Mouse (Mus musculus) heart, postnatal 0 days (tissue): ENCODE results near the gene Olfr1467.

Source experiments
- CTCF ChIP-seq: IDR thresholded peaks from 2 replicates; pipeline ENCODE4 v1.5.1; 2016; ENCODE audit warnings: antibody characterized with exemption, control low read depth, low read depth
- EP300 ChIP-seq: IDR thresholded peaks from 2 replicates; pipeline ENCODE4 v1.6.1; 2016; ENCODE audit warnings: antibody characterized with exemption, low read depth

DNA sequence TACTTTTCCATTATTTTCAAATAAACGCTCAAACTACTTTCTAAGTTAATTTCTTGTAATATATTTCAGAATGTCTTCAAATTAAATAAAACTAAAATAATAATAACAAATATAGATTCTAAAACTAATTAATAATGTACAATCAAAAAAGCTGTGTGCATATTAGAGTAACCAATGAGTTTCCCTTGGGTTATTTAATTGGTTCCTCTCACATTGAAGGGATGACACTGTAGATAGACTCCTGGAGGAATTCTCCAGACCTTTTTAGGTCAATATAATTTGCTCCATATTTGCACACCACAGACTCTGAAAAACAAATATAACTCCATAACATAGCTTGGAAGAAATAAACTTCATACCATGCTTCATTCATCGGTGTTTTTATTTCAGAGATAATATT lies 23.5 kb upstream of the Olfr1467 start, which contains the start of gene Olfr1466:
- TF ChIP-seq CTCF (no peak), EP300 (no peak)
